Mouse (Mus musculus) spleen, adult 2 months (tissue): ENCODE measurements around the gene 4632433K11Rik. TPM values are rescaled to one million over a fixed set of nuclear protein-coding genes. Genes with fewer than 3 reads are reported as not detected.

Experiments used
- DNase-seq, 2 experiments: peaks; one replicate each; pipeline versions ENCODE4 v3.0.0 to v3.0.0-alpha.2; 2012 to 2021; ENCODE audit warnings: low spot score in 2 of 2, low read depth in 1 of 2
- H3K27ac ChIP-seq: fragments of 200-500 bp; 2 replicates; pipeline ENCODE4 v1.5.1; 2012; ENCODE audit warnings: low read length, inconsistent platforms; ENCODE audit not compliant: insufficient read depth
- H3K27me3 ChIP-seq: fragments of 200-500 bp; 2 replicates; pipeline ENCODE4 v1.6.1; 2012; ENCODE audit warnings: mild to moderate bottlenecking, moderate library complexity, low read length, inconsistent platforms; ENCODE audit not compliant: control insufficient read depth, insufficient read depth
- H3K36me3 ChIP-seq: fragments of 200-500 bp; 2 replicates; pipeline ENCODE4 v1.6.1; 2012; ENCODE audit warnings: mild to moderate bottlenecking, low read length, inconsistent platforms; ENCODE audit not compliant: control insufficient read depth, insufficient read depth
- H3K4me1 ChIP-seq: fragments of 200-500 bp; 2 replicates; pipeline ENCODE4 v1.6.1; 2011; ENCODE audit warnings: inconsistent platforms; ENCODE audit not compliant: control insufficient read depth, insufficient read depth, insufficient read length
- H3K4me3 ChIP-seq: fragments of 200-500 bp; 2 replicates; pipeline ENCODE4 v1.5.1; 2011; ENCODE audit warnings: mild to moderate bottlenecking, inconsistent platforms; ENCODE audit not compliant: insufficient read depth, insufficient read length; ENCODE audit errors: extremely low read depth
- CTCF ChIP-seq: fragments of 200-500 bp; IDR thresholded peaks from 2 replicates; pipeline ENCODE4 v1.5.1; 2011; ENCODE audit warnings: mild to moderate bottlenecking, inconsistent platforms; ENCODE audit not compliant: insufficient read depth, insufficient read length, insufficient replicate concordance; ENCODE audit errors: extremely low read depth
- POLR2A ChIP-seq: fragments of 200-500 bp; IDR thresholded peaks from 2 replicates; pipeline ENCODE4 v1.6.1; 2011; ENCODE audit warnings: low read depth, low read length, inconsistent platforms
- WGBS: fragments of 180-500 bp; shearing (Covaris S2); methylation state at CpG from one replicate; pipeline ENCODE4 v1.1.7; 2018; 5-methylcytosine and 5-hydroxymethylcytosine counted together
- polyA plus RNA-seq: library from polyadenylated mRNA; depleted of rRNA; stranded (reverse); fragments of >200 nt; gene quantifications from 2 replicates; pipeline ENCODE4 v1.2.3, GENCODE M21; 2012

The 4632433K11Rik gene
- polyA plus RNA-seq, 1 experiment: not detected

DNA sequence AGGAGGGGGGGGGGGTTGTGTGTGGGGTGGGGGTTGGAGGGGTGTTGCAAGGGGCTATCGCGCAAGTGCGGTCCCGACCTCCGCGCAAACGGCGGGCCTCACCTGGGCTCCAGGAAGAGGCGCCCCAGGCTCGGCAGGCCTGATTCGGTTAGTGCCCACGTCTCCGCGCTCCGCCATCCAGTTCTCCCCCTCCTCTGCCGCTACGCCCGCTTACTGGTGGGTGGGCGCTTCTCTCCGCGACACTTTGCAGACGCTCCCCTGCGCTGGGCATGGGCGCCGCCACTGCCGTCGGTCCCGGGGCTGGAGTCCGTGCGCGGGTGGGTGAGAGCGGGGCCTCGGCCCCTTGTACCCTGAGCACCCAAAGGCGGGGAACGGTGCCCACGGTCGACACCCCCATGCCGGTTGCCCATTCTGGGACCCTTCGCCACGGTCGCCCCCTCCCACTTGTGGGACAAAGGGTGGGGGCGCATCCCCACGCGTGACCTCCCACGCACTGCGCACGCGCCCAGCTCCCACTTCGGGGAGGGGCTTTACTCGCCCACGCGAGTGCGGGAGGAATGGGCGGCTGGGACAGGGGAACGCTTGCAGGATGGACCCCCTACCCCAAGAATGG lies 22.8 kb downstream of the 4632433K11Rik start:
- Histone ChIP-seq H3K4me1 (peaks cover 14% of the 10 kb centered on the region), H3K27ac (no peak overlapping the region), H3K27me3 (peaks cover 20% of the 10 kb centered on the region), H3K4me3 (no peak overlapping the region), H3K36me3 (no peaks in the 10 kb centered on the region)
- 7% methylated on average over 54 of the region's 55 CpGs for WGBS
- TF ChIP-seq POLR2A (no peak), CTCF (no peak)
- no peak for DNase-seq

DNA sequence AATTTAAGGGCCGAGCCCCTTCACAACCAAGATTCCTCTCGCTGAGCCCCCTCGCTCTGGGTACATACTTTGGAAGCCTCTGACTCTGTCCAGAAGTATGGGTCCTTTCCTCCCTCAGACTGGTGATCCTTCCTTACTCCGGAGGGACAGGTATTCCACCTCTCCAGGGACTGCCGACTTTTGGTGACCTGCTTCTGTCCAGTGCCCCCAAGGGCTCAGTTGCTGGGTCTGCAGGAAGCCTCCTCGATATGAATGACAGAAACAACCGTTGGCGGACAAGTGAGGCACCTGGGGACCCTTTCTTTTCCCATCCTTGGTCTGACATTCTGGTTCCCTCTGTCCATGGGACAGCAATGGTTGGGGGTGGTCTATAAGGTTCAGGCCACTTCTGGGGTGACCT lies 23.5 kb downstream of the 4632433K11Rik start:
- DNase-seq: no peak
- WGBS: 57% methylated on average over 8 of the region's 8 CpGs
- no peak for TF ChIP-seq POLR2A
- TF ChIP-seq CTCF: no peak
- Histone ChIP-seq H3K4me3 (no peak overlapping the region), H3K27me3 (peaks cover 18% of the 10 kb centered on the region), H3K36me3 (no peaks in the 10 kb centered on the region), H3K4me1 (peaks cover 13% of the 10 kb centered on the region), H3K27ac (no peak overlapping the region)

DNA sequence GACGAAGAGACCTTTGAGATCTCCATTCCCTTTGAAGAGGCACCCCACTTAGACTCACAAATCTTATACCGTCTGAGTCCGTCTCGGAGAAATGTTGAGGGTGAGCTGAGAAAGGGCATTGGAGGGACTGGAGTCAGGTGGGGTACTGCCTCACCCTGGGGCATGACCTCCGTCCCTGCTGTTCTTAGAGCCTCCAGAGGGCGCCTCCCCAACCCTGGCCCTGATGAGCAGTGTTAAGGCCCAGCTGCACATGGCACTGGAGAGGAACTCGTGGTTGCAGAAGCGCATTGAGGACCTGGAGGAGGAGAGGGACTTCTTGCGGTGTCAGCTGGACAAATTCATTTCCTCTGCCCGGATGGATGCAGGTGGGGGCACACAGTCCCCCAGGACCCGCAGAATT lies 23.9 kb downstream of the 4632433K11Rik start:
- TF ChIP-seq POLR2A (no peak), CTCF (0 out of 2 replicates have a peak, but pooled peaks have one; percentile 32)
- no peak overlapping the region for H3K4me3 ChIP-seq

DNA sequence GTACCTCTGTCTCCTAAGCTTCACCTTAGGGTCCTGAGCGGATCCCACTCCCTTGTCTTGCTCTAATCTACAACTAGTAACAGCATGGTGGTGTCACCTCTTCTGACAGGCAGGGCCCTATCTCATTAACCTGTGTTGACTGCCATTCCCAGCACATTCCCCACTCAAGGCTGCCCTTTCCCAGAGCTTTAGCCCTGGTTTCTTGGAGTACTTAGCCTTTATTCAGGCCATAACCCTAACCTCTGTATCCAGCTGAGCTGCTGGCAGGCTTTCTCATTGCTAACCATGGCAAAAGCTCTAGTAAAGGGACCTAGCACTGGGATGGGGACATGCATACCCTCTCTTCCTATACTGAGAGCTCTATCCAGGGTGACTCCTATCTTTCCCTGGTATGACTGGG lies 24.7 kb downstream of the 4632433K11Rik start:
- Histone ChIP-seq H3K27ac (no peak overlapping the region), H3K4me1 (peaks cover 5% of the 10 kb centered on the region; the same call in 1 of the 2 replicates), H3K4me3 (no peak overlapping the region), H3K36me3 (no peaks in the 10 kb centered on the region), H3K27me3 (peaks cover 11% of the 10 kb centered on the region)
- no peak for DNase-seq
- no peak for TF ChIP-seq POLR2A
- no peak for TF ChIP-seq CTCF
- WGBS: 87% methylated on average over 1 of the region's 1 CpGs

More for the DNA sequence above, 23.9 kb downstream of the 4632433K11Rik start:
- Histone ChIP-seq H3K36me3 (no peaks in the 10 kb centered on the region), H3K27ac (no peak overlapping the region), H3K27me3 (peaks cover 16% of the 10 kb centered on the region), H3K4me1 (peaks cover 9% of the 10 kb centered on the region)
- WGBS: 33% methylated on average over 11 of the region's 11 CpGs
- DNase-seq: peak in 1 of 2 experiments; percentile 34

DNA sequence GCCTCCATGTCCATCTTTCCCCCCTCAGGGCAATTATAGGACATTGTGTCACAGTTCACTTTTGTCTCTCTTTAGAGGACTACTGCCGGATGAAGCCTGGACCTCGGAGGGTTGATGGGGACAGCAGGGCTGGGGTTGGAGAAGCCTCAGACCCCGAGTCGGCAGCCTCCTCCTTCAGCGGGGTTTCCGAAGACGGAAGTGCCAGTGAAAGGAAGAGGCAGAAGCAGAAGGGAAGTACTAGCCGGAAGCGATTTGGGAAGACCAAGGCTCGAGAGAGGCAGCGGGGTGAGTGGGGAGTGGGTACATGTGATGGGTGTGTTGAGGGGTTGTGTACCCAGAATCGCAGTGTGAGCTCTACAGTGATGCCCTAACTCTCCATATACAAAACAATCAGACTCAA lies 25.5 kb downstream of the 4632433K11Rik start:
- Histone ChIP-seq H3K36me3 (no peaks in the 10 kb centered on the region), H3K4me3 (no peak overlapping the region), H3K27ac (no peak overlapping the region)

DNA sequence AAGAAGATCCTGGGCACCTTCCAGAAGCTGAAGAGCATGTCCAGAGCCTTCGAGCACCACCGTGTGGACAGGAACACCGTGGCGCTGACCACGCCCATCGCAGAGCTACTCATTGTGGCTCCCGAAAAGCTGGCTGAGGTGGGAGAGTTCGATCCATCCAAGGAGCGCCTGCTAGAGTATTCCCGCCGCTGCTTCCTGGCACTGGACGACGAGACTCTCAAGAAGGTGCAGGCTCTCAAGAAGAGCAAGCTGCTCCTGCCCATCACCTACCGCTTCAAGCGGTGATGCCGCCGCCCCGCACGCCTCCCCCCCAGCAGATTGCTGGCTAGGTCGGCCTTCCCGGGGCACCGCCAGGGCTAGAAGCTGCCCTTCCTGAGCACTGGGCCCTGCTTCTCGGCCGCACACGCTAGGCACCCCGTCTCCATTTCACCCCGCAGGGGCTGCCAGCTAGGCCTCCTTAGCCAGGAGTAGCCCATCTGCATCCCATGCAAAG lies 26.4 kb downstream of the 4632433K11Rik start:
- peak; percentile 53; the same call in 1 of the 2 replicates for TF ChIP-seq CTCF
- TF ChIP-seq POLR2A: no peak
- WGBS: 3% methylated on average over 27 of the region's 27 CpGs
- peak in 1 of 2 experiments; percentile 71 for DNase-seq
- Histone ChIP-seq H3K4me3 (peak overlapping the region; percentile 82), H3K4me1 (peaks cover 10% of the 10 kb centered on the region), H3K36me3 (no peaks in the 10 kb centered on the region), H3K27me3 (peaks cover 6% of the 10 kb centered on the region), H3K27ac (peak overlapping the region; percentile 97; the same call in 1 of the 2 replicates)

More for the DNA sequence above, 25.5 kb downstream of the 4632433K11Rik start:
- TF ChIP-seq POLR2A (no peak), CTCF (no peak)
- Histone ChIP-seq H3K27me3 (peaks cover 6% of the 10 kb centered on the region), H3K4me1 (peaks cover 8% of the 10 kb centered on the region)
- 94% methylated on average over 12 of the region's 12 CpGs for WGBS
- DNase-seq: no peak
